Mouse (Mus musculus) lung, embryonic 14.5 days (tissue): Measurements from ENCODE around the gene Oit3. TPM values are rescaled to one million over a fixed set of nuclear protein-coding genes. Genes with fewer than 3 reads are reported as not detected.
A peak's percentile ranks its signal among the peaks of the same experiment; 100 is the strongest.
"Not testable (repeated sequence)": the region's sequence is repeated elsewhere in the genome, so short reads cannot be mapped to it uniquely, and the experiment has no call there.

Experiments
- ATAC-seq: fragments of 200-750 bp; cut with Nextera tagmentation; 2 replicates; pipeline ENCODE4 v1.8.0; 2017; ENCODE audit warnings: mild to moderate bottlenecking, moderate TSS enrichment, moderate library complexity; ENCODE audit not compliant: insufficient read depth
- DNase-seq: peaks from one replicate; pipeline ENCODE4 v3.0.0-alpha.2; 2015
- H3K27ac ChIP-seq: fragments of 300-500 bp; sonication (generic); 2 replicates; pipeline ENCODE4 v1.5.1; 2014; ENCODE audit warnings: low read depth, mild to moderate bottlenecking, moderate library complexity
- H3K27me3 ChIP-seq: fragments of 300-500 bp; sonication (generic); 2 replicates; pipeline ENCODE4 v1.6.1; 2014; ENCODE audit warnings: low read length, control low read depth; ENCODE audit not compliant: insufficient read depth
- H3K36me3 ChIP-seq: fragments of 300-500 bp; sonication (generic); 2 replicates; pipeline ENCODE4 v1.6.1; 2014; ENCODE audit warnings: control low read depth; ENCODE audit not compliant: insufficient read depth
- H3K4me1 ChIP-seq: fragments of 300-500 bp; sonication (generic); 2 replicates; pipeline ENCODE4 v1.6.1; 2014; ENCODE audit warnings: antibody characterized with exemption, control low read depth; ENCODE audit not compliant: insufficient read depth
- H3K4me2 ChIP-seq: fragments of 300-500 bp; sonication (generic); 2 replicates; pipeline ENCODE4 v1.6.1; 2014; ENCODE audit warnings: mild to moderate bottlenecking
- H3K4me3 ChIP-seq: fragments of 300-500 bp; sonication (generic); 2 replicates; pipeline ENCODE4 v1.5.1; 2014; ENCODE audit warnings: low read depth, low read length
- H3K9ac ChIP-seq: fragments of 300-500 bp; sonication (generic); 2 replicates; pipeline ENCODE4 v1.6.1; 2014
- H3K9me3 ChIP-seq: fragments of 300-500 bp; sonication (generic); 2 replicates; pipeline ENCODE4 v1.6.1; 2016; ENCODE audit warnings: low read depth, low read length, control low read depth
- CTCF ChIP-seq: IDR thresholded peaks from 2 replicates; pipeline ENCODE4 v1.5.1; 2016; ENCODE audit warnings: antibody characterized with exemption, low read depth
- WGBS: fragments of 180-500 bp; shearing (Covaris S2); extraction: QIAGEN DNeasy Blood & Tissue Kit; methylation state at CpG from one replicate; pipeline ENCODE4 v1.1.7; 2014; 5-methylcytosine and 5-hydroxymethylcytosine counted together
- polyA plus RNA-seq: library from polyadenylated mRNA; unstranded; fragments of >200 nt; fragmentation: Nextera tagmentation; extraction: Ambion mirVana; gene quantifications from 2 replicates; pipeline ENCODE4 v1.2.1, GENCODE M21; 2014

Oit3 gene
- polyA plus RNA-seq, 1 experiment from 2014 or later, result 0.62 TPM

- Histone ChIP-seq H3K4me3 (no peak overlapping the region), H3K27ac (no peak overlapping the region), H3K27me3 (no peaks in the 10 kb centered on the region), H3K9me3 (no peaks in the 10 kb centered on the region; the same call in 1 of the 2 replicates), H3K4me2 (no peak overlapping the region), H3K36me3 (no peaks in the 10 kb centered on the region), H3K4me1 (no peaks in the 10 kb centered on the region), H3K9ac (no peak overlapping the region)
- DNase-seq (no peak), ATAC-seq (no peak)
- WGBS, result 36% methylated on average over 4 of the region's 4 CpGs
- TF ChIP-seq CTCF, result no peak
Measured at GRCm38 (mm10) chr10:59391907-59392306, 49.7 kb downstream of the Oit3 start.

GRCm38 (mm10) chr10:59389652-59390051, 51.9 kb downstream of the Oit3 start:
- Histone ChIP-seq H3K9ac (no peak overlapping the region), H3K9me3 (no peaks in the 10 kb centered on the region; the same call in 1 of the 2 replicates), H3K4me3 (no peak overlapping the region), H3K27me3 (no peaks in the 10 kb centered on the region), H3K36me3 (no peaks in the 10 kb centered on the region), H3K4me2 (no peak overlapping the region), H3K27ac (no peak overlapping the region), H3K4me1 (no peaks in the 10 kb centered on the region)
- WGBS, result 94% methylated on average over 3 of the region's 3 CpGs
- DNase-seq, result no peak
- no peak for ATAC-seq
- no peak for TF ChIP-seq CTCF

- H3K27me3 ChIP-seq, result no peaks in the 10 kb centered on the region
- no peak overlapping the region for H3K27ac ChIP-seq
- no peak for ATAC-seq
- no peak for DNase-seq
- H3K9ac ChIP-seq, result no peak overlapping the region
- H3K4me1 ChIP-seq, result no peaks in the 10 kb centered on the region
- 84% methylated on average over 7 of the region's 8 CpGs for WGBS
- no peak overlapping the region for H3K4me3 ChIP-seq
- H3K9me3 ChIP-seq, result no peaks in the 10 kb centered on the region; the same call in 1 of the 2 replicates
- TF ChIP-seq CTCF, result no peak
- no peak overlapping the region for H3K4me2 ChIP-seq
- H3K36me3 ChIP-seq, result no peaks in the 10 kb centered on the region
Measured at GRCm38 (mm10) chr10:59386951-59387350, 54.6 kb downstream of the Oit3 start.

GRCm38 (mm10) chr10:59381563-59381962, 60.0 kb downstream of the Oit3 start:
- not testable (repeated sequence) for H3K27me3 ChIP-seq, DNase-seq, H3K9ac ChIP-seq, H3K9me3 ChIP-seq, ATAC-seq, H3K4me2 ChIP-seq, H3K27ac ChIP-seq, H3K4me1 ChIP-seq, H3K4me3 ChIP-seq, H3K36me3 ChIP-seq
- 90% methylated on average over 5 of the region's 10 CpGs for WGBS

- Histone ChIP-seq H3K9me3 (no peaks in the 10 kb centered on the region), H3K4me1 (no peaks in the 10 kb centered on the region), H3K27ac (no peak overlapping the region), H3K36me3 (no peaks in the 10 kb centered on the region), H3K9ac (no peak overlapping the region), H3K4me3 (no peak overlapping the region), H3K27me3 (no peaks in the 10 kb centered on the region), H3K4me2 (no peak overlapping the region)
- 54% methylated on average over 2 of the region's 2 CpGs for WGBS
- ATAC-seq, result peak; percentile 24; the same call in 1 of the 2 replicates
- no peak for TF ChIP-seq CTCF
- no peak for DNase-seq
Measured at GRCm38 (mm10) chr10:59380411-59380821, 61.2 kb downstream of the Oit3 start.

- H3K9me3 ChIP-seq, result no peaks in the 10 kb centered on the region
- 25% methylated on average over 3 of the region's 3 CpGs for whole genome bisulfite sequencing
- no peaks in the 10 kb centered on the region for H3K27me3 ChIP-seq
- TF ChIP-seq CTCF, result no peak
- H3K4me3 ChIP-seq, result no peak overlapping the region
- no peaks in the 10 kb centered on the region for H3K4me1 ChIP-seq
- DNase-seq (no peak), ATAC-seq (no peak)
- no peak overlapping the region for H3K27ac ChIP-seq
- no peak overlapping the region for H3K4me2 ChIP-seq
- H3K9ac ChIP-seq, result no peak overlapping the region
- H3K36me3 ChIP-seq, result no peaks in the 10 kb centered on the region
Measured at GRCm38 (mm10) chr10:59379927-59380326, 61.7 kb downstream of the Oit3 start.

GRCm38 (mm10) chr10:59378728-59379127, 62.9 kb downstream of the Oit3 start:
- H3K4me3 ChIP-seq, result no peak overlapping the region
- peaks cover 9% of the 10 kb centered on the region; the same call in 1 of the 2 replicates for H3K36me3 ChIP-seq
- no peak overlapping the region for H3K9ac ChIP-seq
- 86% methylated on average over 4 of the region's 4 CpGs for WGBS
- no peaks in the 10 kb centered on the region for H3K9me3 ChIP-seq
- no peak overlapping the region for H3K4me2 ChIP-seq
- no peak overlapping the region for H3K27ac ChIP-seq
- H3K27me3 ChIP-seq, result no peaks in the 10 kb centered on the region
- no peaks in the 10 kb centered on the region for H3K4me1 ChIP-seq
- peak; percentile 33; the same call in 1 of the 2 replicates for TF ChIP-seq CTCF
- ATAC-seq (no peak), DNase-seq (no peak)

- H3K27ac ChIP-seq, result no peak overlapping the region
- WGBS, result 65% methylated on average over 10 of the region's 10 CpGs
- ATAC-seq (no peak), DNase-seq (no peak)
- H3K4me2 ChIP-seq, result no peak overlapping the region
- no peaks in the 10 kb centered on the region for H3K4me1 ChIP-seq
- H3K4me3 ChIP-seq, result no peak overlapping the region
- peaks cover 15% of the 10 kb centered on the region for H3K36me3 ChIP-seq
- no peak overlapping the region for H3K9ac ChIP-seq
- no peaks in the 10 kb centered on the region for H3K27me3 ChIP-seq
- TF ChIP-seq CTCF, result no peak
- H3K9me3 ChIP-seq, result no peaks in the 10 kb centered on the region
Measured at GRCm38 (mm10) chr10:59377906-59378305, 63.7 kb downstream of the Oit3 start.

Other genes starting within 250 kb of the Oit3 start
- gene Sept10, start 219.9 kb downstream of the Oit3 start, polyA plus RNA-seq, result 68.5 and 69.4 TPM in 2 replicates
- gene Sowahc, start 219.8 kb downstream of the Oit3 start, polyA plus RNA-seq, result 9.5 and 10.5 TPM in 2 replicates
- 53.9 and 57.3 TPM in 2 replicates for gene P4ha1, start 118.5 kb downstream of the Oit3 start, polyA plus RNA-seq
- 9.4 and 19.0 TPM in 2 replicates for gene Gm10273, start 46.1 kb downstream of the Oit3 start, polyA plus RNA-seq
- not detected in 2 replicates for gene Pla2g12b, start 38.1 kb downstream of the Oit3 start, polyA plus RNA-seq
- not detected in 2 replicates for gene Gm10322, start 174.3 kb upstream of the Oit3 start, polyA plus RNA-seq
- gene Mcu, start 174.9 kb upstream of the Oit3 start, polyA plus RNA-seq, result 31.7 and 32.4 TPM in 2 replicates